Mouse (Mus musculus) MEL (cell line): Measurements from ENCODE around the gene Cflar. TPM values are rescaled to one million over a fixed set of nuclear protein-coding genes. Genes with fewer than 3 reads are reported as not detected.

Experiments
- DNase-seq: peaks from one replicate; pipeline ENCODE4 v3.0.0; 2011; ENCODE audit warnings: low read depth, low spot score
- H3K27ac ChIP-seq: 2 replicates; pipeline ENCODE4 v1.5.1; 2012; ENCODE audit warnings: low read depth, mild to moderate bottlenecking, control low read depth, low read length, moderate library complexity; ENCODE audit not compliant: control insufficient read depth
- H3K27me3 ChIP-seq, 2 experiments: fragments of 150-350 bp in 1 of 2; sonication (generic) in 1 of 2; 2 replicates each; pipeline ENCODE4 v1.6.1; 2012; ENCODE audit warnings: low read length in 2 of 2, mild to moderate bottlenecking in 2 of 2, improper control_type of control experiment in 1 of 2, moderate library complexity in 1 of 2; ENCODE audit not compliant: insufficient read depth in 2 of 2, control insufficient read depth in 1 of 2
- H3K36me3 ChIP-seq, 2 experiments: 2 replicates each; pipeline ENCODE4 v1.6.1; 2012 to 2014; ENCODE audit warnings: low read length in 2 of 2, improper control_type of control experiment in 1 of 2, inconsistent platforms in 1 of 2, mild to moderate bottlenecking in 1 of 2; ENCODE audit not compliant: insufficient read depth in 2 of 2, control insufficient read depth in 1 of 2
- H3K4me1 ChIP-seq, 2 experiments: fragments of 150-350 bp in 1 of 2; sonication (generic) in 1 of 2; 2 replicates each; pipeline ENCODE4 v1.6.1; 2012; ENCODE audit warnings: low read length in 2 of 2, improper control_type of control experiment in 1 of 2, mild to moderate bottlenecking in 1 of 2; ENCODE audit not compliant: insufficient read depth in 2 of 2, control insufficient read depth in 1 of 2
- H3K4me3 ChIP-seq, 2 experiments: fragments of 150-350 bp in 1 of 2; sonication (generic) in 1 of 2; 2 replicates each; pipeline ENCODE4 v1.5.1; 2012; ENCODE audit warnings: low read depth in 2 of 2, low read length in 2 of 2, mild to moderate bottlenecking in 2 of 2, moderate library complexity in 2 of 2, control low read depth in 1 of 2, improper control_type of control experiment in 1 of 2; ENCODE audit not compliant: control insufficient read depth in 1 of 2, insufficient read depth in 1 of 2
- H3K79me2 ChIP-seq: 2 replicates; pipeline ENCODE4 v1.6.1; 2012; ENCODE audit warnings: mild to moderate bottlenecking, low read length, moderate library complexity; ENCODE audit not compliant: control insufficient read depth, poor library complexity, insufficient read depth
- H3K9ac ChIP-seq: 2 replicates; pipeline ENCODE4 v1.6.1; 2012; ENCODE audit warnings: low read depth, mild to moderate bottlenecking, control low read depth, low read length, moderate library complexity; ENCODE audit not compliant: control insufficient read depth, poor library complexity, severe bottlenecking
- H3K9me3 ChIP-seq: fragments of 150-350 bp; sonication (generic); replicated peaks from 2 replicates; pipeline ENCODE4 v1.6.1; 2012; ENCODE audit warnings: mild to moderate bottlenecking, low read length, improper control_type of control experiment, moderate library complexity; ENCODE audit not compliant: insufficient read depth
- BHLHE40 ChIP-seq: IDR thresholded peaks from 2 replicates; pipeline ENCODE4 v1.6.1; 2012; ENCODE audit warnings: low read depth, mild to moderate bottlenecking, inconsistent platforms, low read length, improper control_type of control experiment, borderline replicate concordance
- ELF1 ChIP-seq: IDR thresholded peaks from 2 replicates; pipeline ENCODE4 v1.6.1; 2014; ENCODE audit warnings: low read depth, mild to moderate bottlenecking, inconsistent platforms, low read length, improper control_type of control experiment, moderate library complexity
- EP300 ChIP-seq, 2 experiments: IDR thresholded peaks; 2 replicates each; pipeline ENCODE4 v1.6.1; 2011; ENCODE audit warnings: improper control_type of control experiment in 2 of 2, low read length in 2 of 2, low read depth in 1 of 2, mild to moderate bottlenecking in 1 of 2
- JUND ChIP-seq: IDR thresholded peaks from 2 replicates; pipeline ENCODE4 v1.6.1; 2011; ENCODE audit warnings: low read depth, mild to moderate bottlenecking, improper control_type of control experiment, low read length
- KAT2A ChIP-seq: conservative IDR thresholded peaks from 2 replicates; pipeline ENCODE4 v1.6.1; 2012; ENCODE audit warnings: low read depth, low read length, improper control_type of control experiment, inconsistent platforms
- MAFK ChIP-seq: IDR thresholded peaks from 2 replicates; pipeline ENCODE4 v1.6.1; 2011; ENCODE audit warnings: low read depth, mild to moderate bottlenecking, low read length, improper control_type of control experiment, borderline replicate concordance
- MAX ChIP-seq: IDR thresholded peaks from 2 replicates; pipeline ENCODE4 v1.6.1; 2011; ENCODE audit warnings: low read length, improper control_type of control experiment
- MXI1 ChIP-seq: IDR thresholded peaks from 2 replicates; pipeline ENCODE4 v1.6.1; 2011; ENCODE audit warnings: mild to moderate bottlenecking, low read depth, low read length, improper control_type of control experiment
- NELFE ChIP-seq: IDR thresholded peaks from 2 replicates; pipeline ENCODE4 v1.6.1; 2011; ENCODE audit warnings: low read depth, low read length, improper control_type of control experiment
- RAD21 ChIP-seq: IDR thresholded peaks from 2 replicates; pipeline ENCODE4 v1.6.1; 2011; ENCODE audit warnings: mild to moderate bottlenecking, low read depth, low read length, improper control_type of control experiment
- RCOR1 ChIP-seq: IDR thresholded peaks from 2 replicates; pipeline ENCODE4 v1.6.1; 2012; ENCODE audit warnings: low read depth, mild to moderate bottlenecking, inconsistent platforms, low read length, improper control_type of control experiment
- SMC3 ChIP-seq: IDR thresholded peaks from 2 replicates; pipeline ENCODE4 v1.6.1; 2011; ENCODE audit warnings: low read depth, low read length, improper control_type of control experiment
- UBTF ChIP-seq: IDR thresholded peaks from 2 replicates; pipeline ENCODE4 v1.6.1; 2012; ENCODE audit warnings: low read depth, mild to moderate bottlenecking, inconsistent platforms, low read length, improper control_type of control experiment, moderate library complexity, borderline replicate concordance; ENCODE audit not compliant: insufficient read depth
- USF1 ChIP-seq: IDR thresholded peaks from 2 replicates; pipeline ENCODE4 v1.6.1; 2014; ENCODE audit warnings: low read depth, mild to moderate bottlenecking, inconsistent platforms, low read length, improper control_type of control experiment, moderate library complexity
- ZKSCAN1 ChIP-seq: IDR thresholded peaks from 2 replicates; pipeline ENCODE4 v1.6.1; 2012; ENCODE audit warnings: low read depth, mild to moderate bottlenecking, inconsistent platforms, low read length, improper control_type of control experiment, moderate library complexity
- ZMIZ1 ChIP-seq: IDR thresholded peaks from 2 replicates; pipeline ENCODE4 v1.6.1; 2012; ENCODE audit warnings: low read depth, mild to moderate bottlenecking, inconsistent platforms, low read length, improper control_type of control experiment, moderate library complexity
- ZNF384 ChIP-seq: IDR thresholded peaks from 2 replicates; pipeline ENCODE4 v1.6.1; 2012; ENCODE audit warnings: low read depth, mild to moderate bottlenecking, inconsistent platforms, low read length, improper control_type of control experiment
- polyA plus RNA-seq, 2 experiments: library from polyadenylated mRNA; stranded (reverse) in 1 of 2; unstranded in 1 of 2; fragments of >175 nt in 1 of 2; fragments of >200 nt in 1 of 2; gene quantifications; 2 replicates each; pipeline versions ENCODE4 v1.2.1 to v1.2.4; 2012; ENCODE audit warnings: low replicate concordance in 2 of 2, low read depth in 1 of 2; ENCODE audit not compliant: insufficient read length in 2 of 2, insufficient read depth in 1 of 2, missing spikeins in 1 of 2
- total RNA-seq: library from RNA; depleted of rRNA; stranded (reverse); fragments of 300-350 nt; gene quantifications from 2 replicates; pipeline ENCODE4 v1.2.3, GENCODE M21; 2012

Gene Cflar
- total and polyA plus RNA-seq, 3 experiments, result 13.1 to 13.2 TPM; not detected in 1

GRCm38 (mm10) chr1:58724533-58724932 is 13.2 kb downstream of the Cflar start:
- H3K4me1 ChIP-seq, result peaks cover 10 to 11% of the 10 kb centered on the region in 2 experiments
- H3K9ac ChIP-seq, result no peak overlapping the region
- H3K36me3 ChIP-seq, result peaks cover 0 to 14% of the 10 kb centered on the region in 2 experiments; a peak in 3 of 4 replicates
- H3K27ac ChIP-seq, result no peak overlapping the region
- DNase-seq, result no peak
- H3K4me3 ChIP-seq, result no peak overlapping the region
- no peaks in the 10 kb centered on the region for H3K9me3 ChIP-seq
- no peaks in the 10 kb centered on the region for H3K27me3 ChIP-seq
- TF ChIP-seq SMC3 (no peak), MAX (no peak), UBTF (no peak), KAT2A (no peak), EP300 (IDR thresholded peaks at IDR 0.05; ENCODE audit: low read depth in 1 of 2, low read length in 2 of 2) (no peak), ELF1 (no peak), RCOR1 (no peak), JUND (no peak), BHLHE40 (no peak)
- no peaks in the 10 kb centered on the region for H3K79me2 ChIP-seq

GRCm38 (mm10) chr1:58725095-58725494 is 13.8 kb downstream of the Cflar start:
- no peaks in the 10 kb centered on the region for H3K79me2 ChIP-seq
- H3K36me3 ChIP-seq, result peaks cover 0 to 12% of the 10 kb centered on the region in 2 experiments; a peak in 3 of 4 replicates
- no peak overlapping the region for H3K4me3 ChIP-seq
- TF ChIP-seq ZNF384 (no peak), KAT2A (no peak), NELFE (no peak), RCOR1 (no peak), ZKSCAN1 (no peak), ZMIZ1 (no peak), MAFK (no peak), USF1 (no peak), MXI1 (no peak), RAD21 (no peak)
- DNase-seq, result no peak
- H3K27ac ChIP-seq, result no peak overlapping the region
- no peak overlapping the region for H3K9ac ChIP-seq
- no peaks in the 10 kb centered on the region for H3K27me3 ChIP-seq
- H3K4me1 ChIP-seq, result peaks cover 6 to 7% of the 10 kb centered on the region in 2 experiments; a peak in 3 of 4 replicates
- no peaks in the 10 kb centered on the region for H3K9me3 ChIP-seq
